Mouse (Mus musculus): ENCODE data around the gene Pcsk5.

DNA sequence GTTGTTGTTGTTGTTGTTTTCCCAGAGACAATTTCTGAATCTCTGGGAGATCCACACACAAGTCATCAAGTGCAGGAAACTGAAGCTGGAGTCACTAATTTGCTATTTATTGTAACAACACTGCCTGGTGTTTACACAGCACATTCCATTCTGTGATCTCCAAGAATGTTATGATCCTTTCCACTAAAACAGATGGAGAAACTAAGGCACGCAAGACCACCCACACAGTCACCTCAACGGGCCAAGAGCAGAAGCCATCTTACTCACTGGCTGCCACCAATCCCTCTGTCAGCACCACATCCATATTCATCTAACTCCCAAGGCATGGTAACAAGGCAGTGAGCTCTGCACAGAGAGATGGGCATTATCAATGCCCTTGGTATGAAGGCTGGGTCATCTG is 62.3 kb downstream of the Pcsk5 start:
- TF ChIP-seq CTCF (IDR thresholded peaks at IDR 0.05; ENCODE audit: extremely low read depth, insufficient read length, insufficient replicate concordance, low read depth, low read length) (no peak), POLR2A (IDR thresholded peaks at IDR 0.05; ENCODE audit: low read depth, low read length) (no peak)
